Mouse (Mus musculus): ENCODE measurements around the gene Sppl3. TPM values are rescaled to one million over a fixed set of nuclear protein-coding genes. Genes with fewer than 3 reads are reported as not detected.

Sppl3 gene
- 72.4 and 89.9 TPM in 2 replicates for polyA plus RNA-seq (2012; rRNA removed)

DNA sequence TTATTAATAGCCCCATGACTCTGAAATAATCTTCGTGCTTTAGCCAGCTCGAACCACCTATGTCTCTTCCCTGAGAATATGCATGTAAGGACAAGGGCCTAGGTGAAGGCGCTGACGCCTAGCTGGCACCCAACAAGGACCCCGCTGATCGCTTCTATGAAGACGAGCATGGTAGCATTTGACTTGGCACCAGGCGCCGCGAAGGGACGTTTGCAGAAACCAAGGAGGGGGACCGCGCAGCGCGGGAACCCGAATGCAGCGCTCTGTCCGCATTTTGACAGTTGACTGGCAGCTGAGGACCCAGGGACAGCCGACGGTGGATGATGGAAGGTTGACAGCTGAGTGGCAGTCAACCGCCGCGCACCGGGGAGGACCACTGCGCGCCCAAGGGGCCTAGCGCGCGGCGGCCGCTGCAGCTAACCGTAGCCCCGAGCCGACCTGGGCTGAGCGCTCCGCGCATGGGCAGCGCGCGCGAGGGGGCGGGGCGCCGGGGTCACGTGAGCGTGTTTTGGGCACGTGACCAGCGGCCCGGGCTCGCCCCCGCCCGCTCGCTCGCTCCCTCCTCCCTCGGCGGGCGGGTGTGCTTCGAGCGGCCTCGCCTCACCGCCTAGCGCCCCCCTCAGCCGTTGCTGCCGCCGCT is at the start of gene Sppl3:
TSS of gene Sppl3 (plus strand) at position 561 of the 640 bp plus-strand sequence.

DNA sequence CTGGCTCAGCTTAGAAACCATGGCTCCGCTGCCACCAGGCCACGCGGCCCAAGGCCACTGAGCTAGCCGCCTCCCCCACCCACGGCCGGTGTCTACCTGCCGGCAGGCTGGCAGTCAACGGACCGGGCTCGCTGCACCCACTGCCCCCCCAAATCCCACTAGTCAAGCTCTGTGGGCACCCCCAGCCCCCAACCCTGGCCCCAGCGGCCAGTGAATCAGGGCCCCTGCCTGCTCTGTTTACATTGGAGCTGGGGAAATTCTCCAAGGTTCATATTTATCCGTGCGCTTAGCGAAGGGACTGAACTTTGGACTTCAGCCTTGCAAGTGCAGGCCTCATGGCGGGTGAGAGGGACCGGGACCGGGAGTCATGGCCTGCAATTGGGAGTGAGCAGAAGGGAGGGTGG is 40.1 kb upstream of the Sppl3 start, which contains the start of gene Hnf1a:
TSS of gene Hnf1a (minus strand) at position 271 of the 404 bp plus-strand sequence.

DNA sequence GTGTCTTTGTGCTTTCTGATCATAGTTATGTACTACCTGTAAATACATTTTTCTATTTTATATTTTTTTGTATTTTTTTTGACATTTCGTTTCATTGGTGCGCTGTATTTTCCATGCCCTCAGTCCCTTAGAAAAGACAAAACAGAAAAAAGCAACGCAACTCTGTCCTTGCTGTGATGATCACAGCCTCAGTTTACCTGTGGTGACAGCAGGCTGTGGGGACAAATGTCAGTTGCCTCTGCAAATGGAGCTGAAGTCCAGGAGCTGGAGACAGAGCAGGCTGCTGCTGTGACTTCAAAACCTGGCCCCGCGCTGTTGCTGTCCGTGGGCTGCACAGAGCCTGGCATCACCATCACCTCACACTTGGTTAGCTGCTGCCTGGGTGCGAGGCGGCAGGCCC is 87.3 kb downstream of the Sppl3 start, which contains the start of gene Gm10401:
TSS of gene Gm10401 (minus strand) at position 101 of the 400 bp plus-strand sequence.

DNA sequence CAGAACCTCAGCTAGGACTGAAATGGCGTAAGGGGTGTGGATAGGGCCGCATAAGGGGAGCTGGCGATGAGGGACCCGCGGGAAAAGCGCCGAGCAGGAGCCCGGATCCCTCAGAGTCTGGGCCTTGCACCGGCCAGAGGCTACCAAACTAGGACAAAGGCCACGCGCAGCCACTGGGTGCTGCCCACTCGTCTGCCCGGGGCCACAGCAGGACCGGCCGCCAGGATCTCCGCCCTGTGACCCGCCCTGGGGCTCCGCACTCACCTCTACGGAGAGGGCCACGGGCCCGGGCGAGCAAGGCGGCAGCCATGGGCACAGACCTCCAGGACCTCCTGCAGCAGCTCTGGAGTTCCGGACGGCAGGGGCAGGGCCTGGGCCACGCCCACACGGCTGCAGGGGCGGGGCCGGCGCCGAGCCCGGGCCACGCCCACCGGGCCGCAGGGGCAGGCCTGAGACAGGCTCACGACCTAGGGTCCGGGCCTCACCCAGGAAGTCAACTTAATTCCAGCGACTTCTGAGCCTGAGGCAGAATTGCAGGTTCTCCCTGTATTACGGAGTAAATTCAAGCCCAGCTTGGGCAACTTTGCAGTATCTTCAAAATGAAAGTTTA is 108.1 kb downstream of the Sppl3 start, which contains the start of gene Acads:
TSS of gene Acads (minus strand) at position 386 of the 610 bp plus-strand sequence.

DNA sequence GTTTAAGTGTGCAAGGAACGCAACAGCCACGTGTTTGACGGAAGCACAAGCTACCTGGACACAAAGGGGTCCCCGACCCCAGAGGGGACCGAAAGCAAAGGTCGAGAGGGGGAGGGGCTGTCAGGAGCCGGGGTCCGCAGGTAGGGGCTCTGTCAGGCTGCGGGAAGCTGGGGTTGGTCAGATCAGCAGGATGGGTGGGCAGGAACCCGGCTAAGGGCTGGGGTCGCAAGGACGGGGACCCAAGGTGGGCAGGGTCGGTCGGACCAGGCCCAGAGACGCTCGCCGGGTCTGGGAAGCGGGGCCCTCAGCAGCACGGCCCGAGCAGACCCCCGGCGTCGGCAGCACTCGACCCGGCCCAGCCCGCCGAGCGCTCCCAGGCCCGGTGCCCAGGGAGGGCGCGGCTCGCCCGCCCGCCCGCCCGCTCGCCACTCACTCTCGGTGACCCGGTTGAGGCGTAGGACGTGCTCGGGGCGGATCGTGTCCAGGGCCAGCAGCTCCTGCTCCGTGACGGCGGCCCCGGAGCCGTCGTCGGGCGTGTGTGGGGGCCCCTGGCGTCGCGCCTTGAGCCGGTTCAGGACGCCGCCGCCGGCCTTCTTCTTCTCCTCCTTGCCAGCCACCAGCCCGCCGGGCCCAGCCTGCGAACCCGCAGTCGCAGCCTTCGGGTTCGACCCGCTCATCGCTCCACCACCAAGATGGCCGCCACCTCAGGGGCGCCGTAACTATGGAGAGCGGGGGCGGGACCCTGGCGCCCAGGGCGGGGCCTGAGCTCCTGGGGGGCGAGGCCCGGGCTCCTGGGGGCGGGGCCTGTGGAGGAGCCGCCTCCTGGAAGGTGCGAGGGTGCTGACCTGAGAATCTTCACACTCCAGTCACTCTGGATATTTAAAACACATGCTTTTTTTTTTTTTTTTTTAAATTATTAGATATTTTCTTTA is 123.6 kb downstream of the Sppl3 start, which contains the start of gene Unc119b:
TSS of gene Unc119b (minus strand) at position 742 of the 932 bp plus-strand sequence.

Other genes with a start within 250 kb of the Sppl3 start
- 131 and 166 TPM in 2 replicates for gene Ankrd13a, start 236.5 kb upstream of the Sppl3 start, polyA plus RNA-seq (2012; rRNA removed)
- gene Git2, start 235.6 kb upstream of the Sppl3 start, polyA plus RNA-seq (2012; rRNA removed), result 29.1 and 35.7 TPM in 2 replicates
- gene 1500011B03Rik, start 187.7 kb upstream of the Sppl3 start, polyA plus RNA-seq (2012; rRNA removed), result 16.9 and 29.6 TPM in 2 replicates
- not detected in 2 replicates for gene 4930519G04Rik, start 157.5 kb upstream of the Sppl3 start, polyA plus RNA-seq (2012; rRNA removed)
- gene Gm9936, start 152.5 kb upstream of the Sppl3 start, polyA plus RNA-seq (2012; rRNA removed), result not detected in 2 replicates
- 6.3 and 8.6 TPM in 2 replicates for gene Oasl2, start 114.2 kb upstream of the Sppl3 start, polyA plus RNA-seq (2012; rRNA removed)
- 24.7 and 50.4 TPM in 2 replicates for gene Oasl1, start 87.9 kb upstream of the Sppl3 start, polyA plus RNA-seq (2012; rRNA removed)
- 19.6 and 21.7 TPM in 2 replicates for gene 2210016L21Rik, start 69.0 kb upstream of the Sppl3 start, polyA plus RNA-seq (2012; rRNA removed)
- gene Hnf1a, start 40.0 kb upstream of the Sppl3 start, polyA plus RNA-seq (2012; rRNA removed), result 16.8 and 18.4 TPM in 2 replicates
- gene Gm10401, start 87.2 kb downstream of the Sppl3 start, polyA plus RNA-seq (2012; rRNA removed), result 0.30 TPM in 1 of 2 replicates, not detected in the other
- 310 and 336 TPM in 2 replicates for gene Acads, start 108.2 kb downstream of the Sppl3 start, polyA plus RNA-seq (2012; rRNA removed)
- gene Unc119b, start 123.8 kb downstream of the Sppl3 start, polyA plus RNA-seq (2012; rRNA removed), result 38.1 and 51.5 TPM in 2 replicates
- 77.3 and 100 TPM in 2 replicates for gene Mlec, start 147.0 kb downstream of the Sppl3 start, polyA plus RNA-seq (2012; rRNA removed)
- gene Cabp1, start 183.2 kb downstream of the Sppl3 start, polyA plus RNA-seq (2012; rRNA removed), result 1.9 and 2.4 TPM in 2 replicates
- gene Pop5, start 224.7 kb downstream of the Sppl3 start, polyA plus RNA-seq (2012; rRNA removed), result 56.1 and 89.9 TPM in 2 replicates

Measured in colon, adult 2 months (tissue).